Mouse (Mus musculus) layer of hippocampus, postnatal 10 days (tissue): ENCODE measurements around the gene Tspan1. TPM values are rescaled to one million over a fixed set of nuclear protein-coding genes. Genes with fewer than 3 reads are reported as not detected.

Source experiments
- DNase-seq, 2 experiments: peaks; one replicate each; pipeline ENCODE4 v3.0.0; 2021; ENCODE audit warnings: low spot score in 2 of 2
- total RNA-seq, 2 experiments: library from RNA; stranded (reverse); gene quantifications; 2 replicates each; pipeline ENCODE4 v1.2.3; 2021

The Tspan1 gene
- total RNA-seq, 2 experiments from 2014 or later = 0.27 TPM; not detected in 1

- DNase-seq = peak; percentile 85 to 87
These were observed 1.4 kb upstream of the Tspan1 start for GRCm38 (mm10) chr4:116168617-116169352.

- DNase-seq = no peak
These were observed 1.5 kb downstream of the Tspan1 start for GRCm38 (mm10) chr4:116165708-116166407.

GRCm38 (mm10) chr4:116164759-116165554 is 2.4 kb downstream of the Tspan1 start:
- DNase-seq = no peak

- no peak for DNase-seq
These were observed 5.3 kb downstream of the Tspan1 start for GRCm38 (mm10) chr4:116162142-116162541.

- peak in 1 of 2 experiments; percentile 53 for DNase-seq
These were observed 6.6 kb downstream of the Tspan1 start for GRCm38 (mm10) chr4:116160769-116161168.

GRCm38 (mm10) chr4:116159912-116160311 is 7.5 kb downstream of the Tspan1 start:
- peak; percentile 54 to 59 for DNase-seq

- no peak for DNase-seq
These were observed 9.5 kb downstream of the Tspan1 start for GRCm38 (mm10) chr4:116157882-116158281.

- no peak for DNase-seq
These were observed 14.7 kb downstream of the Tspan1 start for GRCm38 (mm10) chr4:116152702-116153101.

- DNase-seq = no peak
These were observed 16.2 kb downstream of the Tspan1 start, which contains the start of gene Lurap1 for GRCm38 (mm10) chr4:116151238-116151637. TSS of gene Lurap1 (minus strand) at chr4:116151338.

- DNase-seq = no peak
These were observed 16.6 kb downstream of the Tspan1 start for GRCm38 (mm10) chr4:116150862-116151221.

GRCm38 (mm10) chr4:116150156-116150861 is 17.1 kb downstream of the Tspan1 start:
- peak; percentile 46 to 68 for DNase-seq

GRCm38 (mm10) chr4:116149812-116150155 is 17.6 kb downstream of the Tspan1 start:
- DNase-seq = no peak

- peak; percentile 73 to 85 for DNase-seq
These were observed 23.3 kb downstream of the Tspan1 start for GRCm38 (mm10) chr4:116143891-116144717.

- DNase-seq = peak; percentile 37 to 53
These were observed 24.0 kb downstream of the Tspan1 start for GRCm38 (mm10) chr4:116143317-116143811.

GRCm38 (mm10) chr4:116142269-116142668 is 25.1 kb downstream of the Tspan1 start:
- DNase-seq = no peak

- no peak for DNase-seq
These were observed 25.7 kb downstream of the Tspan1 start for GRCm38 (mm10) chr4:116141736-116142135.

- DNase-seq = no peak
These were observed 26.4 kb downstream of the Tspan1 start for GRCm38 (mm10) chr4:116140801-116141574.

GRCm38 (mm10) chr4:116137421-116137996 is 29.9 kb downstream of the Tspan1 start:
- no peak for DNase-seq

- no peak for DNase-seq
These were observed 32.4 kb downstream of the Tspan1 start for GRCm38 (mm10) chr4:116134990-116135389.
